18 mouse cellular contexts compared by ENCODE assay signal in the genomic region with DNA sequence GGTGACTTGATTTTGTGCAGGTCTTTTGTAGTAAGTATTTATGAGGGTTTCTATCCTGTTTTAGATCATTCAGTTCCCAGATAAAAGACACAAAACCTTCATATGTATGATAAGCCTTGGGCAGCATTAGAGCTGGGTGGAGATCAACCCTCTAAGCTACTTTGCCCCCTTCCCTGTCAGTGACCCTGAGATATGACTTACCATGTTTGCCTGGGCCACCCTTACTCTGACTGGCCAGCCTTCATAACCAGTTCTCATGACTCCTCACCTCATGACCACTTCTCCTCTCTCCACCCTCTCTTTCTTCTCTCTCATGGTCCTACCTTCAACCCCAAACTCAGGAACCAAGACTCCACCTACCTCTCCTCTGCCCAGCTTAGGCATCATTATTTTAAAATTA. TPM values are rescaled to one million over a fixed set of nuclear protein-coding genes. Genes with fewer than 3 reads are reported as not detected.
DNase-seq lines count a peak whose midpoint lies in the region; ATAC-seq and TF ChIP-seq lines count a peak whose summit lies in the region.
"Had no signal": no experiment of that assay in that cellular context is flagged by ENCODE, and none has a peak within 500 bp of the region (broad histone marks: within the 10 kb centered on the region; RNA-seq: fewer than 3 reads in every experiment).

No protein-coding gene starts in this region.

- H3K27ac ChIP-seq in liver, embryonic 13.5 days: no peak overlapping the region
- H3K27ac ChIP-seq in liver, embryonic 11.5 days (ENCODE audit: low read depth, low read length): no peak overlapping the region
- no peak overlapping the region for H3K27ac ChIP-seq in midbrain, postnatal 0 days (ENCODE audit: low read depth, low read length)
- H3K27ac ChIP-seq in lung, postnatal 0 days (ENCODE audit: low read length): no peak overlapping the region
- H3K27ac ChIP-seq: forebrain, embryonic 12.5 days; forebrain, embryonic 15.5 days; hindbrain, embryonic 12.5 days; hindbrain, embryonic 15.5 days had no signal

- no peak for TF ChIP-seq CTCF in midbrain, postnatal 0 days (IDR thresholded peaks at IDR 0.05)
- no peak for TF ChIP-seq CTCF in lung, postnatal 0 days (IDR thresholded peaks at IDR 0.05)

- no peak for DNase-seq in liver, embryonic 13.5 days
- DNase-seq in liver, embryonic 11.5 days (ENCODE audit: low spot score): no peak
- DNase-seq in midbrain, postnatal 0 days (ENCODE audit: low spot score): no peak
- no peak for DNase-seq in lung, postnatal 0 days (ENCODE audit: low spot score)
- DNase-seq: adrenal gland, adult 8-10 months; adrenal gland, postnatal 25 days; cerebellum, adult 11-12 months; cerebellum, adult 8-10 months; cerebellum, postnatal 10 days; cerebellum, postnatal 36 days; gastrocnemius, postnatal 25 days had no signal

- H3K9me3 ChIP-seq in liver, embryonic 13.5 days (replicated peaks): no peaks in the 10 kb centered on the region
- no peaks in the 10 kb centered on the region for H3K9me3 ChIP-seq in liver, embryonic 11.5 days (ENCODE audit: control insufficient read depth, low read length)
- no peaks in the 10 kb centered on the region for H3K9me3 ChIP-seq in midbrain, postnatal 0 days (ENCODE audit: low read length)
- H3K9me3 ChIP-seq in lung, postnatal 0 days (ENCODE audit: low read length): no peaks in the 10 kb centered on the region
- H3K9me3 ChIP-seq: forebrain, embryonic 12.5 days; forebrain, embryonic 15.5 days; hindbrain, embryonic 12.5 days; hindbrain, embryonic 15.5 days had no signal

- H3K4me1 ChIP-seq in liver, embryonic 13.5 days (replicated peaks): peaks cover 19% of the 10 kb centered on the region
- no peaks in the 10 kb centered on the region for H3K4me1 ChIP-seq in liver, embryonic 11.5 days (replicated peaks; ENCODE audit: control insufficient read depth, insufficient read depth, low read length)
- H3K4me1 ChIP-seq in midbrain, postnatal 0 days (ENCODE audit: insufficient read depth, low read length): no peaks in the 10 kb centered on the region
- H3K4me1 ChIP-seq in lung, postnatal 0 days (ENCODE audit: insufficient read depth, low read depth, low read length): no peaks in the 10 kb centered on the region
- H3K4me1 ChIP-seq: forebrain, embryonic 12.5 days; forebrain, embryonic 15.5 days; hindbrain, embryonic 12.5 days; hindbrain, embryonic 15.5 days had no signal

- peak; percentile 63; the same call in 1 of the 2 replicates for ATAC-seq in liver, embryonic 13.5 days (ENCODE audit: low read depth)
- no peak for ATAC-seq in liver, embryonic 11.5 days (replicated peaks; ENCODE audit: low FRiP score)
- peak; percentile 39; the same call in 1 of the 2 replicates for ATAC-seq in common myeloid progenitor, adult 5-6 weeks (replicated peaks; ENCODE audit: low read depth, poor library complexity, severe bottlenecking)
- peak; percentile 53 for ATAC-seq in erythroid progenitor cell, adult 5-6 weeks (replicated peaks; ENCODE audit: low FRiP score, poor library complexity, severe bottlenecking)
- ATAC-seq in midbrain, postnatal 0 days (ENCODE audit: low FRiP score): no peak
- no peak for ATAC-seq in lung, postnatal 0 days
- ATAC-seq: activated CD4-positive, CD25-positive, alpha-beta regulatory T cell, adult 4 months; forebrain, embryonic 15.5 days had no signal

- TF ChIP-seq EP300 in lung, postnatal 0 days (IDR thresholded peaks at IDR 0.05): no peak

- no peak overlapping the region for H3K4me2 ChIP-seq in liver, embryonic 13.5 days
- no peak overlapping the region for H3K4me2 ChIP-seq in liver, embryonic 11.5 days
- no peak overlapping the region for H3K4me2 ChIP-seq in midbrain, postnatal 0 days (ENCODE audit: low read depth, low read length, poor library complexity, severe bottlenecking)
- H3K4me2 ChIP-seq in lung, postnatal 0 days (replicated peaks; ENCODE audit: low read depth, low read length): no peak overlapping the region
- H3K4me2 ChIP-seq: forebrain, embryonic 12.5 days; forebrain, embryonic 15.5 days; hindbrain, embryonic 12.5 days; hindbrain, embryonic 15.5 days had no signal

- no peaks in the 10 kb centered on the region for H3K36me3 ChIP-seq in liver, embryonic 13.5 days
- H3K36me3 ChIP-seq in liver, embryonic 11.5 days (ENCODE audit: control insufficient read depth, insufficient read depth, low read length): no peaks in the 10 kb centered on the region
- no peaks in the 10 kb centered on the region for H3K36me3 ChIP-seq in midbrain, postnatal 0 days (ENCODE audit: insufficient read depth, low read length)
- H3K36me3 ChIP-seq in lung, postnatal 0 days (ENCODE audit: insufficient read depth, low read length): no peaks in the 10 kb centered on the region
- H3K36me3 ChIP-seq: forebrain, embryonic 12.5 days; forebrain, embryonic 15.5 days; hindbrain, embryonic 12.5 days; hindbrain, embryonic 15.5 days had no signal

- no peak overlapping the region for H3K9ac ChIP-seq in liver, embryonic 13.5 days
- no peak overlapping the region for H3K9ac ChIP-seq in liver, embryonic 11.5 days (ENCODE audit: low read depth, low read length)
- H3K9ac ChIP-seq in midbrain, postnatal 0 days (replicated peaks; ENCODE audit: low read length, poor library complexity, severe bottlenecking): no peak overlapping the region
- no peak overlapping the region for H3K9ac ChIP-seq in lung, postnatal 0 days (replicated peaks; ENCODE audit: low read depth)
- H3K9ac ChIP-seq: forebrain, embryonic 12.5 days; forebrain, embryonic 15.5 days; hindbrain, embryonic 12.5 days; hindbrain, embryonic 15.5 days had no signal

- no peaks in the 10 kb centered on the region for H3K27me3 ChIP-seq in liver, embryonic 13.5 days
- H3K27me3 ChIP-seq in liver, embryonic 11.5 days (replicated peaks; ENCODE audit: control insufficient read depth, insufficient read depth, low read length): no peaks in the 10 kb centered on the region
- H3K27me3 ChIP-seq in midbrain, postnatal 0 days (ENCODE audit: insufficient read depth, low read length): no peaks in the 10 kb centered on the region
- H3K27me3 ChIP-seq in lung, postnatal 0 days (replicated peaks; ENCODE audit: insufficient read depth, low read length): no peaks in the 10 kb centered on the region
- H3K27me3 ChIP-seq: forebrain, embryonic 12.5 days; forebrain, embryonic 15.5 days; hindbrain, embryonic 12.5 days; hindbrain, embryonic 15.5 days had no signal

- no peak overlapping the region for H3K4me3 ChIP-seq in liver, embryonic 13.5 days (replicated peaks)
- H3K4me3 ChIP-seq in liver, embryonic 11.5 days (ENCODE audit: low read depth, low read length): no peak overlapping the region
- H3K4me3 ChIP-seq in midbrain, postnatal 0 days (ENCODE audit: low read depth, low read length): no peak overlapping the region
- H3K4me3 ChIP-seq in lung, postnatal 0 days (ENCODE audit: low read depth, low read length): no peak overlapping the region
- H3K4me3 ChIP-seq: forebrain, embryonic 12.5 days; forebrain, embryonic 15.5 days; hindbrain, embryonic 12.5 days; hindbrain, embryonic 15.5 days had no signal

RNA-seq across cellular contexts. Expression of gene Crybg1, which starts 27.9 kb away (rescaled TPM):
- polyA plus RNA-seq in liver, embryonic 13.5 days (2015; fragmentation: Nextera tagmentation; extraction: Ambion mirVana): 0.24 and 0.27 TPM in 2 replicates
- 0.33 and 0.56 TPM in 2 replicates for polyA plus RNA-seq in liver, embryonic 11.5 days (2014; fragmentation: Nextera tagmentation; extraction: Ambion mirVana)
- 0.39 and 0.46 TPM in 2 replicates for total RNA-seq in common myeloid progenitor, adult 5-6 weeks (2017)
- total RNA-seq in erythroid progenitor cell, adult 5-6 weeks (2015; ENCODE audit: low replicate concordance): 2.5 and 3.8 TPM in 2 replicates
- total RNA-seq in erythroid progenitor cell, adult 5-6 weeks (2017; ENCODE audit: low replicate concordance): 3.5 and 4.2 TPM in 2 replicates
- 0.38 and 1.0 TPM in 2 replicates for total RNA-seq in midbrain, postnatal 0 days (2014; rRNA removed)
- polyA plus RNA-seq in midbrain, postnatal 0 days (2015; fragmentation: Nextera tagmentation; extraction: Ambion mirVana): 0.15 and 0.20 TPM in 2 replicates
- 0.69 and 0.82 TPM in 2 replicates for polyA plus RNA-seq in lung, postnatal 0 days (2015; fragmentation: Nextera tagmentation; extraction: Ambion mirVana)

Comparison
In these comparisons a context has a peak if more than half of its experiments do, and no peak if none do; other contexts are left out.
1. ATAC-seq: peak in liver, embryonic 13.5 days (single experiment), common myeloid progenitor, adult 5-6 weeks (single experiment) and erythroid progenitor cell, adult 5-6 weeks (single experiment); none in liver, embryonic 11.5 days (single experiment), midbrain, postnatal 0 days (single experiment) and lung, postnatal 0 days (single experiment).